Mouse (Mus musculus): ENCODE data around the gene Osbpl2. TPM values are rescaled to one million over a fixed set of nuclear protein-coding genes. Genes with fewer than 3 reads are reported as not detected.
"Not testable (repeated sequence)": the region's sequence is repeated elsewhere in the genome, so short reads cannot be mapped to it uniquely, and the experiment has no call there.

The Osbpl2 gene
- total RNA-seq, 1 experiment from 2014 or later, result 47.2 TPM

DNA sequence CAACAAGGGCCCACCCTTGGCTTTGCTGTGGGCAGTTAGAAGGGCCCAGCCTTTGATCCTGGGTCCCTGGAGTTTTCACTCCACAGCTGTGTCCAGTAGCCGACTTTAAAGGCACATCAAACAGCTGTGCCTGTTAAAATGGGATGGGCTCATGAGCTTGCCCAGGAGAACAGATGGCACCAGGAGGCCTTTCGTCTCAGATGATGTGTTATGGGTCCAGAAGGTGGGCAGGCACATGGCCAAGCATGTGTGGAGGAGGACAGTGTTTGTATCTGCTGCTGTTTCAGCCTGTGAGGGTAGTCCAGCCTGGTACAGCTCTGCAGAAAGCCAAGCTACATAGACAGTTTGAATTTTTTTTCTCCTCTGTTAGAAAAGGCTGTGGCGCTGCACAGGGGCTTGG, 35.7 kb downstream of the Osbpl2 start:
- DNase-seq, result no peak

GRCm38 (mm10) chr2:180158627-180159026, 39.5 kb downstream of the Osbpl2 start:
- DNase-seq, result no peak

- no peak for DNase-seq
Measured at GRCm38 (mm10) chr2:180165855-180166254, 46.7 kb downstream of the Osbpl2 start.

DNA sequence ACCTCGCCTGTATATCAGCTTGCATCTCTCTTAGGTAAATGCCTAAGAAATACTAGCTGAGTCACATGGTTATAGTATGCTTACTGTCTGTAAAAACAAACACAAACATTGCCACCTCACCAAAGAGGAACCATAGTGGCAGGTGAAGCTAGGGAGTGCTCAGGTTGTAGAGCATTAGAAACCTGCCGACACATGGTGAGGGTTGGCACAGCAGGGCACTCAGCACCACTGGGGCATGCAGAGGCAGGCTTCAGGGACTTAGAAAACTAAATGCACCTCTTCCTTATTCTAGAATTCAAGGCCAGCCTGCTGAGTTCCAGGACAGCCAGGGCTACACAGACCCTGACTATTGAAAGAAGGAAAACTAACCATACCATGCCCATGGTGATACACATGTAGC, 47.8 kb downstream of the Osbpl2 start:
- DNase-seq, result no peak

GRCm38 (mm10) chr2:180170151-180170805, 51.2 kb downstream of the Osbpl2 start:
- DNase-seq, result no peak

- DNase-seq, result peak; percentile 97
Measured at GRCm38 (mm10) chr2:180170806-180171521, 51.9 kb downstream of the Osbpl2 start, which contains the start of gene Adrm1. TSS of gene Adrm1 (plus strand) at chr2:180171485.

DNA sequence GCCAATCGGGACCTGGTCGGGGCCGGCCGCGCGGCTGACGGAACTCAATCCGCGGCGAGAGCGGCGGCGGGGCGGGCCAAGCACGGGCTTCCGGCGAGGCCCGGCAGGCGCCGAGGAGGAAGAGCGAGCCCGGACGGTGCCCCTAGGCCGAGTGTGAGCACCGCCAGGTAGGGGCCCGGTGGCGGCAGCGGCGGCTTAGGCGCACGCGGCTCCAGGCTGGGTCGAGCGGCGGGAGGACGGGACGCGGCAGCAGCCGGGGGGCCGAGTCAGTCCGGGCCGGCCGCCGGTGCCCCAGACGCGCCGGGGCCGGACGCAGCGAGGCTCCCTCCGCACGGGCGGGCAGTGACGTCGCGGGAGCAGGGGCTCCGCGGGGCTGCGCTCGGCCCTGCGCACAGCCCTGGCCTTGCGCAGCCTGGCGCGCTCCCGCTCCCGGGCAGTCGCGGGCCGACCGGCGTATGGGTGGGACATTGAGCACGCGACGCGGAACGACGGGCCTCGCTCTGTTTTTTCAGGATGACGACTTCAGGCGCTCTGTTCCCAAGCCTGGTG, 52.5 kb downstream of the Osbpl2 start:
- no peak for DNase-seq

DNA sequence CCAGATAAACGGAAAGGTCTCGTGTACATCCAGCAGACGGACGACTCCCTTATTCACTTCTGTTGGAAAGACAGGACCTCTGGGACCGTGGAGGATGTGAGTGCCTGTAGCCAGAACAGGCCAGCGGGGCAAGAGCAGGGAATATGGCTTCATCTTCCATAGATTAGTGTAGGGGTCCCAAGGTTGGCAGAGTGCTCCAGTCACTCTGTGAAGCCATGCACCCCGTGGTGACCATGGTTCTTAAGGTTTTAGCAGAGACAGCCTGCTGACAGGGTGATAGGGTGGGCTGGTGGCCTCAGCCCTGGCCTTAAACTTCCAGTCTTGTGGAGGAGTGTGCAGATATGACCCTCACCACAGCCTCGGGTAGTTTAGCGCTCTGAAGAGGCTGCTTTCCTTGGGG, 53.0 kb downstream of the Osbpl2 start:
- no peak for DNase-seq

- DNase-seq, result no peak
Measured at GRCm38 (mm10) chr2:180173163-180173562, 54.1 kb downstream of the Osbpl2 start.

DNA sequence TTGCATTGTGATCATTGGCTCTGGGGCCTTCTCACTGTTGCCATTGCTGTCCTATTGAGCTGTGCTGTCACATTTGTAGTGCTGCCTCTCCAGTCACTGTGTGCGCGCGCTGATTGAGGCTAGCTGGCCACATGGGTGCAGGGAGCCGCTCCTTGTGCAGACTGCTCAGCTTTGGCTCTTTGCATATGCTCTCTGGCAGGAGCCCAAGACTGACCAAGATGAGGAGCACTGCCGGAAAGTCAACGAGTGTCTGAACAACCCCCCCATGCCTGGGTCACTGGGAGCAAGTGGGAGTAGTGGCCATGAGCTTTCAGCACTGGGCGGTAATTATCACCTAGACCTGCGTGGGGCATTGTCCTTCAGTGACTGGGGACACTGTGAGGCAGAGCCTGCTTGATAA, 54.6 kb downstream of the Osbpl2 start:
- DNase-seq, result not testable (repeated sequence)

DNA sequence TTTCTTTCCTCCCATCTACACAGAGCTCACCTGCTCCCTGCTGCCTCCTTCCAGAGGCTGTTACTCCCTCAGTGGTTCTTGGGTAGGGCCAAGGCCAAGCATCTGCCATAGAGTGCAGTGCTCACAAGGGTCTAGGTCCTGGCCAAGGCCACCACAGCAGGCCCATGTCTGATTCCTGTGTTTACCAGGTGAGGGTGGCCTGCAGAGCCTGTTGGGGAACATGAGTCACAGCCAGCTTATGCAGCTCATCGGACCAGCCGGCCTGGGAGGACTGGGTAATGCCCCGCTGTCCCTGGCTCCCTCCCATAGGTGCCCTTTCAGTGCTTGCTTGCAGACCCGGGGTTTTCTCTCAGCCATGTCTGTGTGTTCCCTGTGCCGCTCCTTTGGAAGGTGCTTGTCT, 55.0 kb downstream of the Osbpl2 start:
- no peak for DNase-seq

DNA sequence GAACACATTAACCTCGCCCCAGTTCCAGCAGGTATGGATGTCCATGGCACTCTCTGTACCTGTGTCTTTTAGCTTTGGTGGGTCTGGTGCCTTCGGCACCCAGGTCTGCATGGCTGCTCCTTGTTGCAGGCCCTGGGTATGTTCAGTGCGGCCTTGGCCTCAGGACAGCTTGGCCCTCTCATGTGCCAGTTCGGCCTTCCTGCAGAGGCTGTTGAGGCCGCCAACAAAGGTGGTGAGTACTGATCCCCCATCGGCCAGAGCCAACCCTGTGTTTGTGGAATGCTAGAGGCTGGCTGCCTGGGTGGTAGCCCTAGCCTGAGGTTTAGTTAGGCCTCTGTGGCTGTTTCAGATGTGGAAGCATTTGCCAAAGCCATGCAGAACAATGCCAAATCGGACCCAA, 56.6 kb downstream of the Osbpl2 start:
- no peak for DNase-seq

DNA sequence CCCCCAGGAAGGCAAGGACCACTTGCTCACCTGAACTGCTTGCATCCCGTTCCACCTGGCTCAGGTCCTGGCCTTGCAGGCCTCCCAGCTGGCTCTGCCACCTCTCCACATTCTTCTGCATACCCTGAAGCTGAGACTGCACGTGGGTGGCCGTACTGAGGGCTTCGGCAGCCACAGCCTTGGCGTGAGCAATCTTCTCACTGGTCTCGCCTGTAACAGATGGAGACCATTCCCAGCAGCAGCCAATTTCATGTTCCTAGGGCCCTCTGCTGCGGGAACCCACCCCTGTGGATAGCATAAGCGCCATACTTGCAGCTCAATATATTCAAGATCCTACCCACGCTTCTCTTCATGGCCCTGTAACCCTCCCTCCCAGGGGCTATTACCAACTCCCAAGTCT, 62.4 kb downstream of the Osbpl2 start:
- DNase-seq, result no peak

DNA sequence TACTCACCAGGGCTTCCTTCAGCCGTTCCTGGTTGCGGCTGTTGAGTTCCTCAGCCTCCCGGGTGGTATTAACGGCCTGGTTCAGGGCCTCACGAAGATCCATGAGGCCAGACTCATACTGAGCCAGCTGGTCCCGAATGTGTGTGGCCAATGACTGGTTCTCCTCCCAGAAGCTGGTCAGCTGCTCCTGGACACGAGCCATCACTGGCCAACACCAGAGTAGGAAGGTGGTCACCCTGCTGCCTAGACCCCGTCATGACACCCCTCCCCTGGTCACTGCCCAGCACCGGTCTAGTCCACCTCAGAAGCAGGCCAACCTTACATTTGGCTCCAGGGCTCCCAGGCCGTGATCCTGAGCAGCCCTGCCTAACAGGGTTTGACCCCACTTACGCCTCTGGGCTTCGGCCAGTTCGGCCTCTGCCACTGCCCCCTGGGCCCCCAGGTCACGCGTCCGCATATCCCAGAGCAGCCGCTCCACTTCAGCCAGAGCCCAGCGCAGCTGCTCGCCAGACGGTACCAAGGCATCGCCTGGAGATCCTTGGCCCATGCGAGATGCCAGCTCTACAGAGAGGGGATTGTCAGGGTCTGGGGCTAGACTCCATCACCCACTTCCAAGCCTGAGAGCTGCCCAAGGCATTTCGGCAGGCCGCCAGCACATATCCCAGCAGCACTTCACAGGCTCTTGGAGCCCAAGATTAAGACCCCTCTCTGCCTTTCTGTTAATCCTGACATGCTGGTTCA, 65.1 kb downstream of the Osbpl2 start:
- DNase-seq, result no peak

DNA sequence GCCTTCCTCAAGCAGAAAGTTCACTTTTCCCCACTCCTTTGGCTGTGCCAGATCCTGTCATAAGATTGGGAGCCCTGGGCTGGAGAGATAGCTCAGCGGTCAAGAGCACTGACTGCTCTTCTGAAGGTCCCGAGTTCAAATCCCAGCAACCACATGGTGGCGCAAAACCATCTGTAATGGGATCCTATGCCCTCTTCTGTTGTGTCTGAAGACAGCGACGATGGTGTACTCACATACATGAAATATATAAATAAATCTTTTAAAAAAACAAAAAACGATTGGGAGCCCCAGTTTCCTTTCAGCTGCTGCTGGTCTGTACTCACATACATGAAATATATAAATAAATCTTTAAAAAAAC, 65.6 kb downstream of the Osbpl2 start:
- DNase-seq, result no peak

DNA sequence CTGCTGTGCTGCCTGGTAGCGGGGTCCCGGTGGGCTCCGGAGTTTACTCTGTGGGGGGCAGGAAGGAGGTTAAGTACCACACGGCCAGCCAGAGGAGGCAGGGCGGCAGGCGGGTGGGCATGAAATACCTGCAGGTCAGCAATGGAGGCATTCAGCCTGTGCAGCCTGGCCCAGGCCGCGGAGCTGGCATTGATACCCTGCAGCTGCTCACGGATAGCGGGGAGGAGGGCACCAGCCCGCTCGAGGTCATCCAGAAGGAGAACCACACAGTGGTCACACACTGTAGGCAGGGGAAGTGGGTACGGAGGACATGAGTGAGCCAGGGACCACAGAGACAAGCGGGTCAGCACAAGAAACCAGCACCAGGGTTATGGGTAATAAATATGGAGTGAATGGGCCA, 66.6 kb downstream of the Osbpl2 start:
- DNase-seq, result no peak

GRCm38 (mm10) chr2:180187362-180187761, 68.3 kb downstream of the Osbpl2 start:
- no peak for DNase-seq

- no peak for DNase-seq
Measured at GRCm38 (mm10) chr2:180196610-180197322, 77.7 kb downstream of the Osbpl2 start.

GRCm38 (mm10) chr2:180197323-180198037, 78.4 kb downstream of the Osbpl2 start:
- DNase-seq, result no peak

GRCm38 (mm10) chr2:180198782-180199181, 79.7 kb downstream of the Osbpl2 start:
- DNase-seq, result peak; percentile 33

DNA sequence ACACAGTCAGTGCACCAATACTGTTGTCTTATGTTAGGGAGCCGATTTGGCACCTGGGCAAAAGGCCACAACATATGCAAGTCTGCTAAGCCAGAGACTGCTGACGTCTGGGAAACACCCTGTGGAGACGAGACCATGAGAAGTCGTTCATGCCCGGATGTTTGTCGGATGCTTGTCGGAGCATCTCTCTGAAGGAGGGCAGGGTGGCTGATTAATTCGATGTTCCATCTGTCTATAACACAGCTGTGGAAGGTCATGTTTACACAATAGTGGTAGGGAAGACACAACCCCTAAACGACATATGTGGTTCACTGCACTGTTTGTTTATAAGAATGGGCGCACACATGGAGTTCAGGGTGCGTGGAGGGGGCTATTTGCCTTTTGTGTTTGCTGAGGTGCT, 81.6 kb downstream of the Osbpl2 start:
- no peak for DNase-seq

GRCm38 (mm10) chr2:180201303-180201702, 82.2 kb downstream of the Osbpl2 start:
- no peak for DNase-seq

Data from adrenal gland, postnatal 25 days (tissue).